Mouse (Mus musculus): ENCODE results near the gene Faah.

DNA sequence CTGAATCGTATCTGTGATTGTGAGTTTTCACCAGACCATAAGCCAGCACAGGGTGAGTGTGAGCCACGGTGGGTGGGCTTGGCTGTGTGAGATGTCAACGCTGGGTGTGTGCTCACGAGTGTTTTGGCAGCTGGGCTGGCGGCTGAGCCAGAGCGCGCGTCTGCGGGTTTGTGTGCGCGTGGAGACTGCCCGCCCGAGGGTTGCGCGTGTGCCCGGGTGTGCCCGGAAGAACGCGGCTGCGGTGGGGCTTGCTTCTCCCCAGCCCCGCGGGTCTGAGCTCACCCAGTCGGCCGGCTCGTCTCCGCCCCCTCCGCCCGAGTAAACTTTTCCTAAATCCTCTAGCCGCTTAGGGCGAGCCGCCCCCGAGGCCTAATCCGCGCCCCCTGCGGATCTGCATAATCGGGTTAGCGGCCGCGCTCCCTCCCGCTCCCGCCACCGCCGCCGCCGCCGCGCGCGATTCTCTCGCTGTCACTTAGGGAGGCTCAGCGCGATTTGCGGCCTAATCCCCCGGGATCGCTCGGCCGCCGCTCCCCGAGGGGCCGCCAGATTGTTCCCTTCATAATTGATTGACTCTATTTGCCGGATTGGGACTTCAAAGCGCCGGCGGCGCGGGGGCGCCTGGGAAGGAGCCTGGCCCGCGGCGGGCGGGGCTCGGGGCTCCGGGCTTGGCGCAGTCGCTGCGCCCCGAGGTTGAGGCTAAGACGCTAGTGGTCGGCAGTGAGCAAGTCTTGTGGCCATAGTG, 54.9 kb downstream of the Faah start:
- no peak for TF ChIP-seq EP300 (optimal IDR thresholded peaks at IDR 0.05)
- TF ChIP-seq CTCF (IDR thresholded peaks at IDR 0.05; ENCODE audit: low read depth): no peak
